Mouse (Mus musculus) ES-E14 (cell line): ENCODE data around the gene Otogl. TPM values are rescaled to one million over a fixed set of nuclear protein-coding genes. Genes with fewer than 3 reads are reported as not detected.

Experiments
- DNase-seq: peaks from one replicate; pipeline ENCODE4 v3.0.0-alpha.2; 2013; ENCODE audit warnings: low read depth, low spot score
- H3K27ac ChIP-seq: 2 replicates; pipeline ENCODE4 v1.5.1; 2012; ENCODE audit warnings: low read depth, mild to moderate bottlenecking, low read length, moderate library complexity, mixed read lengths; ENCODE audit not compliant: poor library complexity, insufficient read depth, severe bottlenecking
- H3K36me3 ChIP-seq: 2 replicates; pipeline ENCODE4 v1.6.1; 2012; ENCODE audit warnings: mild to moderate bottlenecking, low read length, moderate library complexity, mixed read lengths; ENCODE audit not compliant: control insufficient read depth, poor library complexity, insufficient read depth, severe bottlenecking
- H3K4me1 ChIP-seq, 2 experiments: fragments of 150-350 bp in 1 of 2; sonication (generic) in 1 of 2; 2 replicates each; pipeline ENCODE4 v1.6.1; 2012; ENCODE audit warnings: low read length in 2 of 2, mild to moderate bottlenecking in 1 of 2, mixed read lengths in 1 of 2; ENCODE audit not compliant: control insufficient read depth in 2 of 2, insufficient read depth in 2 of 2, poor library complexity in 1 of 2
- H3K4me3 ChIP-seq, 2 experiments: fragments of 150-350 bp in 1 of 2; sonication (generic) in 1 of 2; 2 replicates each; pipeline ENCODE4 v1.5.1; 2012; ENCODE audit warnings: low read length in 2 of 2, low read depth in 1 of 2, mild to moderate bottlenecking in 1 of 2, mixed read lengths in 1 of 2; ENCODE audit not compliant: insufficient read depth in 1 of 2, poor library complexity in 1 of 2, severe bottlenecking in 1 of 2
- H3K9ac ChIP-seq: 2 replicates; pipeline ENCODE4 v1.6.1; 2012; ENCODE audit warnings: low read depth, mild to moderate bottlenecking, low read length, mixed read lengths; ENCODE audit not compliant: poor library complexity, insufficient read depth, severe bottlenecking
- H3K9me3 ChIP-seq: fragments of 150-350 bp; sonication (generic); 2 replicates; pipeline ENCODE4 v1.6.1; 2012; ENCODE audit warnings: low read depth, mild to moderate bottlenecking, low read length; ENCODE audit not compliant: control insufficient read depth, insufficient read depth
- CHD2 ChIP-seq: IDR thresholded peaks from 2 replicates; pipeline ENCODE4 v1.6.1; 2014; ENCODE audit warnings: mild to moderate bottlenecking, low read depth, low read length, inconsistent platforms
- HCFC1 ChIP-seq: IDR thresholded peaks from 2 replicates; pipeline ENCODE4 v1.6.1; 2012; ENCODE audit warnings: low read length, inconsistent platforms, borderline replicate concordance; ENCODE audit not compliant: insufficient read depth
- MAFK ChIP-seq: IDR thresholded peaks from 2 replicates; pipeline ENCODE4 v1.6.1; 2014; ENCODE audit warnings: mild to moderate bottlenecking, low read depth, low read length, inconsistent platforms; ENCODE audit not compliant: insufficient read depth
- ZC3H11A ChIP-seq: IDR thresholded peaks from 2 replicates; pipeline ENCODE4 v1.6.1; 2012; ENCODE audit warnings: low read depth, mild to moderate bottlenecking, inconsistent platforms, low read length, borderline replicate concordance
- ZNF384 ChIP-seq: IDR thresholded peaks from 2 replicates; pipeline ENCODE4 v1.6.1; 2012; ENCODE audit warnings: low read depth, low read length, inconsistent platforms
- in situ Hi-C, 2 experiments: fragments of 600-800 bp; cut with MboI; formaldehyde crosslinking; loops; one replicate each; pipeline ENCODE4 v1.15.1; 2025; ENCODE audit warnings: low sequenced_read_pairs in 2 of 2, inconsistent platforms in 1 of 2; ENCODE audit not compliant: unreplicated experiment in 2 of 2
- total RNA-seq: library from RNA; depleted of rRNA; stranded (reverse); fragments of 300-350 nt; gene quantifications from 2 replicates; pipeline ENCODE4 v1.2.3, GENCODE M21; 2012

The Otogl gene
- total RNA-seq, 1 experiment, result under 0.01 TPM

DNA sequence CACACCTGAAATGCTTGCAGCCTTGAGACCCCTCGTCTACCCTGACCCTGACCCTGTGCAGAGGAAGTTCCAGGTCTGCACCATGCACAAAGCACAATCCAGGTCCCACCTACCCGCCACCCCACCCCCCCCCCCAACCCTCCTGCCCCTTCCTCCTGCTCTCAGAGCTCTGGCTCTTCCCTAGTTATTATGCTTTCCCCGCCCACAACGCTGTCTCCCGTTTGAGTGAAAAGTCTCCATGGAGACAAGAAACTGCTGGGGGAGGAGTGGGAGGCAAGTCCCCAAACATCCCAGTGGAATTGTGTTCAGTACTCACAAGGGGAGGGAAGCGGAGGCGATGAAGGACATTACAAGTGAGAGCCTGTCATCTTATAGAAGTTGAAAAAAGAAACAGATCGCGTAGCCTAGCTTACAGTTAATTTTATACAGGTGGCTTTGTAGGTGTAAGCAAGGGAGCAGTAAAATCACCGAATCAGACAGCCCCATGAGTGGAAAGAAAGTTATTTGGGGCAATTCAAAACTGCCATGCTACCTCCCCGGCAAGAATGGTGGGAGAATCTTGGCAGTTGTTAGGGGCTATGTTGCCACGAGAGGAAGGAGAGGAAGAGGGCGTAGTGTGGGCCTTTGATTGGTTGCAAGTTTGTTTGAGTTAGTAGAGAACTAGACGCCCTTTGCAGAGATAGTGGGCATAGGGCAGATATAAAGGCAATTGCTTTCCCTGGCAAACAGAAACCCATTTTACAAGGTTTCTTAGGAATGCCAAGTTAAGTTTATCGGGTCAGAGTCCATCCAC, 159.4 kb downstream of the Otogl start:
- H3K9me3 ChIP-seq, result no peaks in the 10 kb centered on the region; the same call in 1 of the 2 replicates
- no peaks in the 10 kb centered on the region for H3K36me3 ChIP-seq
- TF ChIP-seq HCFC1 (no peak), ZC3H11A (no peak), CHD2 (no peak), MAFK (no peak), ZNF384 (no peak)
- H3K4me3 ChIP-seq, result no peak overlapping the region
- no peak for DNase-seq
- H3K9ac ChIP-seq, result no peak overlapping the region
- in situ Hi-C loops, result no loop called here
- no peaks in the 10 kb centered on the region for H3K4me1 ChIP-seq
- no peak overlapping the region for H3K27ac ChIP-seq

GRCm38 (mm10) chr10:107751944-107752343, 160.0 kb downstream of the Otogl start:
- Histone ChIP-seq H3K9ac (no peak overlapping the region), H3K4me1 (no peaks in the 10 kb centered on the region), H3K4me3 (no peak overlapping the region), H3K27ac (no peak overlapping the region), H3K9me3 (no peaks in the 10 kb centered on the region; the same call in 1 of the 2 replicates), H3K36me3 (no peaks in the 10 kb centered on the region)
- TF ChIP-seq HCFC1, result no peak
- no peak for TF ChIP-seq ZC3H11A
- no peak for TF ChIP-seq MAFK
- TF ChIP-seq CHD2, result no peak
- no peak for TF ChIP-seq ZNF384
- in situ Hi-C loops, result no loop called here
- DNase-seq, result no peak

- Histone ChIP-seq H3K9ac (no peak overlapping the region), H3K4me1 (no peaks in the 10 kb centered on the region), H3K27ac (no peak overlapping the region), H3K4me3 (no peak overlapping the region), H3K36me3 (no peaks in the 10 kb centered on the region), H3K9me3 (no peaks in the 10 kb centered on the region)
- in situ Hi-C loops, result no loop called here
- TF ChIP-seq ZC3H11A, result no peak
- TF ChIP-seq CHD2, result no peak
- no peak for TF ChIP-seq ZNF384
- no peak for TF ChIP-seq HCFC1
- TF ChIP-seq MAFK, result no peak
- DNase-seq, result no peak
Observed at GRCm38 (mm10) chr10:107747566-107747965, 164.4 kb downstream of the Otogl start.

DNA sequence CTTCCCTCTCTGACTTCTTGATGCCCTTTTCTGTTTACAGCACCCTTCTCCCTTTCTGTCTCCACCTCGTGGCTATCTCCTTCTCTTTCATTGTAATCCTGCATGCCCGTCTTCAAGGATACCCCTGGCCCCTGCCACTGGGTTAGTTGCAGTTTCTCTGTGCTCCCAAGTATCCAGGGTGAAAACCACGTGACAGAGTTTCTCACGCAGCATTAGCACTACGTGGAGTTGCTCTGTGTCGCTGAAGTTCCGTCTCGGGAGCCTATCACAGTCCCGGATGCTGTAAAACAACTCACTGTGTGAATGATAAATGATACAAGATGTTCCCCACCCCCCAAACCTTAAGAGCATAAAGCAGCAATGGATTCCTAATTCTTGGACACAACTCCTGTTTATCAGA, 165.2 kb downstream of the Otogl start:
- H3K4me1 ChIP-seq, result no peaks in the 10 kb centered on the region
- in situ Hi-C loops, result no loop called here
- DNase-seq, result no peak
- no peaks in the 10 kb centered on the region for H3K36me3 ChIP-seq
- no peaks in the 10 kb centered on the region for H3K9me3 ChIP-seq
- no peak overlapping the region for H3K27ac ChIP-seq
- H3K4me3 ChIP-seq, result no peak overlapping the region
- no peak overlapping the region for H3K9ac ChIP-seq
- TF ChIP-seq ZC3H11A, result no peak
- TF ChIP-seq HCFC1, result no peak
- no peak for TF ChIP-seq MAFK
- TF ChIP-seq CHD2, result no peak
- no peak for TF ChIP-seq ZNF384
